Mouse (Mus musculus) erythroblast, embryonic 14.5 days (primary cell): ENCODE results near the gene Scn4b.

Experiments used
- GATA1 ChIP-seq: IDR thresholded peaks from 2 replicates; pipeline ENCODE4 v1.6.1; 2012; ENCODE audit warnings: low read length, inconsistent platforms, mixed read lengths
- TAL1 ChIP-seq: IDR thresholded peaks from 3 replicates; pipeline ENCODE4 v1.6.1; 2012; ENCODE audit warnings: low read length, inconsistent platforms, mixed read lengths

- TF ChIP-seq TAL1 (no peak), GATA1 (no peak)
Observed at GRCm38 (mm10) chr9:45183266-45183665, 45.1 kb downstream of the Scn4b start.
